ENCODE assay signal across 25 mouse cellular contexts in genomic region chr9:119419852-119420438, GRCm38 (mm10). TPM values are rescaled to one million over a fixed set of nuclear protein-coding genes. Genes with fewer than 3 reads are reported as not detected.
DNase-seq lines count a peak whose midpoint lies in the region; ATAC-seq lines count a peak whose summit lies in the region.
"Had no signal": no experiment of that assay in that cellular context is flagged by ENCODE, and none has a peak within 500 bp of the region (broad histone marks: within the 10 kb centered on the region; RNA-seq: fewer than 3 reads in every experiment).

No protein-coding gene starts in this region.

- H3K4me2 ChIP-seq in heart, embryonic 11.5 days = no peak overlapping the region
- no peak overlapping the region for H3K4me2 ChIP-seq in midbrain, embryonic 13.5 days (replicated peaks)
- H3K4me2 ChIP-seq in midbrain, embryonic 14.5 days (ENCODE audit: low read length) = no peak overlapping the region
- no peak overlapping the region for H3K4me2 ChIP-seq in neural tube, embryonic 15.5 days
- H3K4me2 ChIP-seq: intestine, embryonic 15.5 days; kidney, embryonic 15.5 days had no signal

- H3K9ac ChIP-seq in heart, embryonic 11.5 days (ENCODE audit: low read depth, low read length) = no peak overlapping the region
- no peak overlapping the region for H3K9ac ChIP-seq in midbrain, embryonic 13.5 days (replicated peaks)
- no peak overlapping the region for H3K9ac ChIP-seq in midbrain, embryonic 14.5 days (replicated peaks; ENCODE audit: low read length)
- no peak overlapping the region for H3K9ac ChIP-seq in neural tube, embryonic 15.5 days (replicated peaks)
- H3K9ac ChIP-seq: intestine, embryonic 15.5 days; kidney, embryonic 15.5 days had no signal

- H3K27me3 ChIP-seq in heart, embryonic 11.5 days (ENCODE audit: control insufficient read depth, insufficient read depth, low read length) = no peaks in the 10 kb centered on the region
- H3K27me3 ChIP-seq in midbrain, embryonic 13.5 days = no peaks in the 10 kb centered on the region
- no peaks in the 10 kb centered on the region for H3K27me3 ChIP-seq in midbrain, embryonic 14.5 days (ENCODE audit: control insufficient read depth, insufficient read depth, low read length)
- H3K27me3 ChIP-seq in neural tube, embryonic 15.5 days (replicated peaks) = no peaks in the 10 kb centered on the region
- H3K27me3 ChIP-seq: intestine, embryonic 15.5 days; kidney, embryonic 15.5 days had no signal

- no peak for DNase-seq in heart, adult 18-20 months
- DNase-seq in midbrain, embryonic 14.5 days = no peak
- peak; percentile 54 for DNase-seq in cerebellum, adult 8-10 months
- DNase-seq in spleen, postnatal 36 days (ENCODE audit: low spot score in 2 of 2) = no peak
- DNase-seq: heart, postnatal 36 days; layer of hippocampus, postnatal 36 days; lung, adult 18-20 months; lung, postnatal 36 days; right cerebral cortex, adult 18-20 months; thymus, adult 2 months had no signal

- peaks cover 33% of the 10 kb centered on the region for H3K4me1 ChIP-seq in heart, embryonic 11.5 days (ENCODE audit: control insufficient read depth, insufficient read depth, low read length)
- H3K4me1 ChIP-seq in midbrain, embryonic 13.5 days (replicated peaks) = peaks cover 63% of the 10 kb centered on the region
- H3K4me1 ChIP-seq in midbrain, embryonic 14.5 days (ENCODE audit: control insufficient read depth, insufficient read depth, low read length) = peaks cover 20% of the 10 kb centered on the region
- H3K4me1 ChIP-seq in neural tube, embryonic 15.5 days = peaks cover 47% of the 10 kb centered on the region

- no peaks in the 10 kb centered on the region for H3K36me3 ChIP-seq in heart, embryonic 11.5 days (ENCODE audit: control insufficient read depth, insufficient read depth, low read length)
- 0 out of 2 replicates have a peak, but pooled peaks cover 5% of the 10 kb centered on the region for H3K36me3 ChIP-seq in midbrain, embryonic 13.5 days
- no peaks in the 10 kb centered on the region for H3K36me3 ChIP-seq in midbrain, embryonic 14.5 days (ENCODE audit: control insufficient read depth, insufficient read depth, low read length)
- no peaks in the 10 kb centered on the region for H3K36me3 ChIP-seq in neural tube, embryonic 15.5 days
- H3K36me3 ChIP-seq: intestine, embryonic 15.5 days; kidney, embryonic 15.5 days had no signal

- ATAC-seq in heart, embryonic 11.5 days (replicated peaks; ENCODE audit: insufficient number of reproducible peaks, low FRiP score, low TSS enrichment) = no peak
- no peak for ATAC-seq in midbrain, embryonic 13.5 days
- ATAC-seq in midbrain, embryonic 14.5 days (ENCODE audit: low FRiP score, low TSS enrichment) = no peak
- ATAC-seq in neural tube, embryonic 15.5 days (ENCODE audit: low FRiP score) = no peak
- ATAC-seq: forebrain, embryonic 16.5 days; intestine, embryonic 15.5 days had no signal

- H3K27ac ChIP-seq in heart, embryonic 11.5 days (ENCODE audit: low read depth, low read length) = peak overlapping the region; percentile 35; the same call in 1 of the 2 replicates
- 0 out of 2 replicates have a peak overlapping the region, but pooled peaks have one; percentile 14 for H3K27ac ChIP-seq in midbrain, embryonic 13.5 days
- H3K27ac ChIP-seq in midbrain, embryonic 14.5 days (replicated peaks; ENCODE audit: low read depth, low read length) = no peak overlapping the region
- H3K27ac ChIP-seq in neural tube, embryonic 15.5 days (replicated peaks) = no peak overlapping the region
- H3K27ac ChIP-seq: intestine, embryonic 15.5 days; kidney, embryonic 15.5 days; midbrain, embryonic 10.5 days had no signal

- no peaks in the 10 kb centered on the region for H3K9me3 ChIP-seq in heart, embryonic 11.5 days (replicated peaks; ENCODE audit: control insufficient read depth, low read length)
- no peaks in the 10 kb centered on the region for H3K9me3 ChIP-seq in midbrain, embryonic 13.5 days
- H3K9me3 ChIP-seq in midbrain, embryonic 14.5 days (ENCODE audit: control insufficient read depth, low read length) = no peaks in the 10 kb centered on the region
- no peaks in the 10 kb centered on the region for H3K9me3 ChIP-seq in neural tube, embryonic 15.5 days (replicated peaks)
- H3K9me3 ChIP-seq: intestine, embryonic 15.5 days; kidney, embryonic 15.5 days; midbrain, embryonic 10.5 days had no signal

- no peak overlapping the region for H3K4me3 ChIP-seq in heart, embryonic 11.5 days (ENCODE audit: low read depth, low read length)
- no peak overlapping the region for H3K4me3 ChIP-seq in midbrain, embryonic 13.5 days (replicated peaks)
- no peak overlapping the region for H3K4me3 ChIP-seq in midbrain, embryonic 14.5 days (replicated peaks; ENCODE audit: low read depth, low read length)
- no peak overlapping the region for H3K4me3 ChIP-seq in neural tube, embryonic 15.5 days (replicated peaks)
- H3K4me3 ChIP-seq: erythroblast, embryonic 14.5 days; intestine, embryonic 15.5 days; kidney, embryonic 15.5 days; midbrain, embryonic 10.5 days; myocyte had no signal

- WGBS in heart, embryonic 11.5 days (ENCODE audit: insufficient replicate concordance) = 70% methylated on average over 12 of the region's 12 CpGs
- WGBS in midbrain, embryonic 13.5 days = 80% methylated on average over 12 of the region's 12 CpGs
- WGBS in midbrain, embryonic 14.5 days = 80% methylated on average over 12 of the region's 12 CpGs
- 78% methylated on average over 12 of the region's 12 CpGs for WGBS in neural tube, embryonic 15.5 days

RNA-seq across cellular contexts. Expression of gene Acvr2b, which starts 18.0 kb away (rescaled TPM):
- 26.9 and 29.1 TPM in 2 replicates for polyA plus RNA-seq in heart, embryonic 11.5 days (2014; fragmentation: Nextera tagmentation; extraction: Ambion mirVana)
- 1 to 10 TPM; 3.4 to 4.7 TPM for total RNA-seq in heart, adult 18-20 months (2021)
- 58.7 and 66.2 TPM in 2 replicates for polyA plus RNA-seq in midbrain, embryonic 13.5 days (2015; fragmentation: Nextera tagmentation; extraction: Ambion mirVana)
- polyA plus RNA-seq in midbrain, embryonic 14.5 days (2014; fragmentation: Nextera tagmentation; extraction: Ambion mirVana) = 69.3 and 69.9 TPM in 2 replicates
- polyA plus RNA-seq in neural tube, embryonic 15.5 days (2015; fragmentation: Nextera tagmentation; extraction: Ambion mirVana) = 32.9 and 43.2 TPM in 2 replicates

RNA-seq across cellular contexts. Expression of gene Exog, which starts 24.8 kb away (rescaled TPM):
- polyA plus RNA-seq in heart, embryonic 11.5 days (2014; fragmentation: Nextera tagmentation; extraction: Ambion mirVana) = 19.4 and 20.2 TPM in 2 replicates
- 1 to 10 TPM; 2.7 to 4.0 TPM for total RNA-seq in heart, adult 18-20 months (2021)
- polyA plus RNA-seq in midbrain, embryonic 13.5 days (2015; fragmentation: Nextera tagmentation; extraction: Ambion mirVana) = 48.2 and 50.7 TPM in 2 replicates
- polyA plus RNA-seq in midbrain, embryonic 14.5 days (2014; fragmentation: Nextera tagmentation; extraction: Ambion mirVana) = 51.2 and 56.0 TPM in 2 replicates
- polyA plus RNA-seq in neural tube, embryonic 15.5 days (2015; fragmentation: Nextera tagmentation; extraction: Ambion mirVana) = 44.9 and 50.1 TPM in 2 replicates

RNA-seq across cellular contexts. Expression of gene Slc22a14, which starts 54.6 kb away (rescaled TPM):
- polyA plus RNA-seq in heart, embryonic 11.5 days (2014; fragmentation: Nextera tagmentation; extraction: Ambion mirVana) = not detected in 2 replicates
- not detected for total RNA-seq in heart, adult 18-20 months (2021)
- 0.11 TPM in 1 of 2 replicates, not detected in the other for polyA plus RNA-seq in midbrain, embryonic 13.5 days (2015; fragmentation: Nextera tagmentation; extraction: Ambion mirVana)
- polyA plus RNA-seq in midbrain, embryonic 14.5 days (2014; fragmentation: Nextera tagmentation; extraction: Ambion mirVana) = not detected in 2 replicates
- not detected in 2 replicates for polyA plus RNA-seq in neural tube, embryonic 15.5 days (2015; fragmentation: Nextera tagmentation; extraction: Ambion mirVana)
- total RNA-seq: granulocyte monocyte progenitor cell, adult 5-6 weeks; layer of hippocampus, postnatal 36 days; left cerebral cortex, postnatal 36 days; liver, adult 2 months had no signal
- polyA plus RNA-seq: C2C12; embryonic facial prominence, embryonic 11.5 days; erythroblast, embryonic 14.5 days; forebrain, embryonic 16.5 days; liver, adult 2 months; midbrain, embryonic 10.5 days; myocyte; stomach, embryonic 14.5 days had no signal

Comparison
In these comparisons a context has a peak if more than half of its experiments do, and no peak if none do; other contexts are left out.
1. H3K27ac ChIP-seq: peak in heart, embryonic 11.5 days (single experiment) and midbrain, embryonic 13.5 days (single experiment); none in midbrain, embryonic 14.5 days (single experiment) and neural tube, embryonic 15.5 days (single experiment).